Mouse (Mus musculus): ENCODE data around the gene Meis3. TPM values are rescaled to one million over a fixed set of nuclear protein-coding genes. Genes with fewer than 3 reads are reported as not detected.

The Meis3 gene
- polyA plus RNA-seq, 1 experiment: not detected

GRCm38 (mm10) chr7:16150191-16151145, 24.4 kb upstream of the Meis3 start:
- no peak for TF ChIP-seq GATA1 (IDR thresholded peaks at IDR 0.05; ENCODE audit: low read length)

GRCm38 (mm10) chr7:16153522-16153921, 21.4 kb upstream of the Meis3 start:
- no peak for TF ChIP-seq GATA1 (IDR thresholded peaks at IDR 0.05; ENCODE audit: low read length)

GRCm38 (mm10) chr7:16155132-16155872, 19.6 kb upstream of the Meis3 start:
- no peak for TF ChIP-seq GATA1 (IDR thresholded peaks at IDR 0.05; ENCODE audit: low read length)

GRCm38 (mm10) chr7:16156105-16156714, 18.7 kb upstream of the Meis3 start:
- no peak for TF ChIP-seq GATA1 (IDR thresholded peaks at IDR 0.05; ENCODE audit: low read length)

- TF ChIP-seq GATA1 (IDR thresholded peaks at IDR 0.05; ENCODE audit: low read length): no peak
Observed at GRCm38 (mm10) chr7:16158735-16159134, 16.2 kb upstream of the Meis3 start.

GRCm38 (mm10) chr7:16160702-16161101, 14.2 kb upstream of the Meis3 start:
- TF ChIP-seq GATA1 (IDR thresholded peaks at IDR 0.05; ENCODE audit: low read length): no peak

GRCm38 (mm10) chr7:16161302-16161701, 13.6 kb upstream of the Meis3 start:
- TF ChIP-seq GATA1 (IDR thresholded peaks at IDR 0.05; ENCODE audit: low read length): no peak

GRCm38 (mm10) chr7:16162036-16162435, 12.9 kb upstream of the Meis3 start:
- TF ChIP-seq GATA1 (IDR thresholded peaks at IDR 0.05; ENCODE audit: low read length): no peak

GRCm38 (mm10) chr7:16172141-16172581, 2.7 kb upstream of the Meis3 start:
- TF ChIP-seq GATA1 (IDR thresholded peaks at IDR 0.05; ENCODE audit: low read length): no peak

GRCm38 (mm10) chr7:16172586-16173140, 2.2 kb upstream of the Meis3 start:
- TF ChIP-seq GATA1 (IDR thresholded peaks at IDR 0.05; ENCODE audit: low read length): no peak

GRCm38 (mm10) chr7:16173146-16173545, 1.7 kb upstream of the Meis3 start:
- TF ChIP-seq GATA1 (IDR thresholded peaks at IDR 0.05; ENCODE audit: low read length): no peak

GRCm38 (mm10) chr7:16175542-16175931, 647 bp downstream of the Meis3 start:
- TF ChIP-seq GATA1 (IDR thresholded peaks at IDR 0.05; ENCODE audit: low read length): no peak

GRCm38 (mm10) chr7:16178114-16178513, 3.2 kb downstream of the Meis3 start:
- TF ChIP-seq GATA1 (IDR thresholded peaks at IDR 0.05; ENCODE audit: low read length): no peak

GRCm38 (mm10) chr7:16183663-16184062, 8.8 kb downstream of the Meis3 start:
- no peak for TF ChIP-seq GATA1 (IDR thresholded peaks at IDR 0.05; ENCODE audit: low read length)

- TF ChIP-seq GATA1 (IDR thresholded peaks at IDR 0.05; ENCODE audit: low read length): no peak
Observed at GRCm38 (mm10) chr7:16187494-16187893, 12.6 kb downstream of the Meis3 start.

GRCm38 (mm10) chr7:16192315-16192714, 17.4 kb downstream of the Meis3 start:
- TF ChIP-seq GATA1 (IDR thresholded peaks at IDR 0.05; ENCODE audit: low read length): no peak

Data from G1E-ER4 (cell line).